Mouse (Mus musculus): ENCODE results near the gene Polr3b.

GRCm38 (mm10) chr10:84608361-84608760 lies 13.7 kb upstream of the Polr3b start:
- no peak for TF ChIP-seq GATA1 (IDR thresholded peaks at IDR 0.05; ENCODE audit: low read length)
- TF ChIP-seq TAL1 (IDR thresholded peaks at IDR 0.05; ENCODE audit: low read length) = no peak
